Mouse (Mus musculus) Patski (cell line): ENCODE data around the gene Il16. TPM values are rescaled to one million over a fixed set of nuclear protein-coding genes. Genes with fewer than 3 reads are reported as not detected.

Experiments used
- ATAC-seq: fragments of 100-300 bp; one replicate; pipeline ENCODE4 v1.8.0; 2021
- CTCF ChIA-PET: fragments of 350-600 bp; sonication (Branson Sonifier 250); formaldehyde crosslinking; loops from one replicate; lab custom pipeline; 2022; ENCODE audit warnings: inconsistent platforms; lab: Charles Lee
- POLR2A ChIA-PET: fragments of 350-600 bp; sonication (Branson Sonifier 250); formaldehyde crosslinking; loops from one replicate; lab custom pipeline; 2022; ENCODE audit warnings: antibody characterized with exemption, inconsistent platforms; lab: Charles Lee
- DNase-seq: peaks from one replicate; pipeline ENCODE4 v3.0.0-alpha.2; 2011; ENCODE audit warnings: low read depth, low spot score
- H3K27me3 ChIP-seq: fragments of 371-371 bp; one replicate; pipeline ENCODE4 v1.5.1; 2021
- CTCF ChIP-seq: fragments of 100-300 bp; IDR thresholded peaks from one replicate; pipeline ENCODE4 v1.5.1; 2021
- in situ Hi-C: fragments of 300-500 bp; cut with MboI; formaldehyde crosslinking; loops from 3 replicates; pipeline ENCODE4 v1.11.1; 2018; ENCODE audit warnings: low pct_unique_long_range_greater_than_20kb, mixed read lengths
- polyA plus RNA-seq: library from polyadenylated mRNA; unstranded; gene quantifications from one replicate; pipeline ENCODE4 v1.2.3, GENCODE M21; 2021

Il16 gene
- polyA plus RNA-seq, 1 experiment from 2014 or later = 0.05 TPM

DNA sequence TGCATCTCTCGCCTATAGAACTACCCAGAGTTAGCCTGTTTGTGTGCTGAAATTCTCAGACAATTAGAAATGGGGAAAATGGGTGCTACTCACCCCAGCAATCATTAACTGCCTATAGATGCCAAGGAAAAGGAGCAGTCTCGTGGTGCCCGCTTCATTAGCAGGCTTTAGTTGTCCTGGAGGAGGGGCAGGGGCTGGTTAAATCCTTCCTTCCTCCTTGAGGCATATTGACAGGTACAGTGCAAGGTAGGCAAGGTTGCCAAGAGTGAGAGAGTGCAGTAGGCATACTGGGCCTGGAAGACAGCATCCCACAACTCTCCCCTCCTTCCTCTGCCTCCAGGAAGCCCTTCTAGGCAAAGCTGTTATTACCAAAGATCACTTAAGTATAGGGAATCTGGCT, 151.5 kb downstream of the Il16 start:
- ChIA-PET POLR2A (no interaction called here), CTCF (no interaction called here)
- no peak for TF ChIP-seq CTCF
- in situ Hi-C loops = no loop called here
- ATAC-seq (no peak), DNase-seq (no peak)
- H3K27me3 ChIP-seq = no peaks in the 10 kb centered on the region

Other genes starting within 250 kb of the Il16 start
- gene Tmc3, start 160.8 kb downstream of the Il16 start, polyA plus RNA-seq = 0.06 TPM
- 49.4 TPM for gene Stard5, start 113.8 kb downstream of the Il16 start, polyA plus RNA-seq
- not detected for gene Cfap161, start 49.2 kb upstream of the Il16 start, polyA plus RNA-seq
- 15.6 TPM for gene Tlnrd1, start 138.6 kb upstream of the Il16 start, polyA plus RNA-seq
- gene Mesd, start 138.7 kb upstream of the Il16 start, polyA plus RNA-seq = 156 TPM